In the genomic region with DNA sequence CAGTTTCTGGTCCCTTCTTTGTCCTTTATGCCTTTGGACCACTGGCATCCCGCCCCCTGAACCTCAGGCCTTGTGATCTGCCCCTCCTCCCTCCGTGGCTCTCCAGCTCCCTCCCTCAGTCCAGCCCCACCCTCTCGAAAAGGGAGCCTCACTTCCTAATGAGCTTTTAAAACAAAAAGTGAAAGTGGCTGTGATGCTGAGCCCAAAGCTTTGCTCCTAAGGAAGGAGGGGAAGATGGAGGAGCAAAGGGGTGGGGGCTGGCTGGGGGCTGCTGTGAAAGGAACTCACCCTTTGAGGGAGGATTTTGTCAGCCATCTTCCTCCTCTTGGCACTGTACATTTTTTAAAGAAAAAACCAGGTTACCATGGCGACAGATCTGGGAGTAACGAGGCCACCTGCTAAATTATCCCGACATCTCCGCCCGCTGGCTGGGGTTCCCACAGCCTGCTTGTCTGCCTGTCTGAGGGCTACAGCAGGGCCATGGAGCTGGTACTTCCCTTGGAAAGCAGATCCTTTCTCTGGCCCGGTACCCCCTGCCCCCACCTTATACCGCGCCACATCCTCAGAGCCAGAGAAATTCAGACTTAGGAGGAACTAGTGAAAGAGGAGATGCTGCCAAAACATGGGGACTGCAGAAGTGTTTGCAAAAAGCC, we compare ENCODE assay signal across 8 mouse cellular contexts. TPM values are rescaled to one million over a fixed set of nuclear protein-coding genes. Genes with fewer than 3 reads are reported as not detected.
DNase-seq lines count a peak whose midpoint lies in the region; ATAC-seq and TF ChIP-seq lines count a peak whose summit lies in the region.

No protein-coding gene starts in this region.

- peak overlapping the region; percentile 88 for H3K27ac ChIP-seq in cortical plate, adult 2 months (ENCODE audit: insufficient read depth, low read length)
- peak overlapping the region; percentile 91 for H3K27ac ChIP-seq in midbrain, postnatal 0 days (ENCODE audit: low read depth, low read length)

- peak overlapping the region; percentile 53 for H3K4me2 ChIP-seq in midbrain, postnatal 0 days (ENCODE audit: low read depth, low read length, poor library complexity, severe bottlenecking)

- H3K4me3 ChIP-seq in cortical plate, adult 2 months (ENCODE audit: insufficient read depth, low read length) = 0 out of 2 replicates have a peak overlapping the region, but pooled peaks have one; percentile 1
- H3K4me3 ChIP-seq in midbrain, postnatal 0 days (ENCODE audit: low read depth, low read length) = peak overlapping the region; percentile 23

- DNase-seq in lung, adult 18-20 months = peak; percentile 57 to 65
- DNase-seq in lung, postnatal 14 days = no peak
- peak; percentile 32 to 40 for DNase-seq in heart, postnatal 10 days
- DNase-seq in layer of hippocampus, postnatal 36 days = peak; percentile 74 to 75
- peak; percentile 81 for DNase-seq in midbrain, postnatal 0 days (ENCODE audit: low spot score)
- DNase-seq in adipocyte (ENCODE audit: low spot score) = no peak
- no peak for DNase-seq in testis, postnatal 14 days (ENCODE audit: low spot score)

- no peaks in the 10 kb centered on the region for H3K27me3 ChIP-seq in midbrain, postnatal 0 days (ENCODE audit: insufficient read depth, low read length)

- no peak for TF ChIP-seq CTCF in cortical plate, adult 2 months (IDR thresholded peaks at IDR 0.05; ENCODE audit: extremely low read depth, insufficient read depth, low read length)
- no peak for TF ChIP-seq CTCF in midbrain, postnatal 0 days (IDR thresholded peaks at IDR 0.05)

- peaks cover 37% of the 10 kb centered on the region for H3K36me3 ChIP-seq in midbrain, postnatal 0 days (ENCODE audit: insufficient read depth, low read length)

- peak; percentile 41; the same call in 1 of the 2 replicates for TF ChIP-seq POLR2A in cortical plate, adult 2 months (IDR thresholded peaks at IDR 0.05; ENCODE audit: extremely low read depth, insufficient read depth, low read length)

- H3K9me3 ChIP-seq in midbrain, postnatal 0 days (ENCODE audit: low read length) = no peaks in the 10 kb centered on the region

- 2% methylated on average over 11 of the region's 11 CpGs for WGBS in midbrain, postnatal 0 days

- H3K4me1 ChIP-seq in cortical plate, adult 2 months (ENCODE audit: control insufficient read depth, insufficient read depth, low read length) = peaks cover 14% of the 10 kb centered on the region
- peaks cover 34% of the 10 kb centered on the region; the same call in 1 of the 2 replicates for H3K4me1 ChIP-seq in midbrain, postnatal 0 days (ENCODE audit: insufficient read depth, low read length)

- ATAC-seq in midbrain, postnatal 0 days (ENCODE audit: low FRiP score) = peak; percentile 55

- intact Hi-C loops in heart, postnatal 10 days (cut with DNase I) = loop anchor here (2.0 kb wide), 3 partner anchors 56 to 86 kb away; no protein-coding TSS in a partner anchor

- peak overlapping the region; percentile 54 for H3K9ac ChIP-seq in midbrain, postnatal 0 days (replicated peaks; ENCODE audit: low read length, poor library complexity, severe bottlenecking)

RNA-seq across cellular contexts. Expression of a gene that starts 10.1 kb away (rescaled TPM):
- 55.1 and 62.2 TPM in 2 replicates for polyA plus RNA-seq in cortical plate, adult 2 months (2012; rRNA removed)
- total RNA-seq in heart, postnatal 10 days (2021) = 10 to 100 TPM; 19.4 to 19.8 TPM
- 10 to 100 TPM; 58.0 to 61.2 TPM for total RNA-seq in layer of hippocampus, postnatal 36 days (2021)
- total RNA-seq in midbrain, postnatal 0 days (2014; rRNA removed) = 31.3 and 32.8 TPM in 2 replicates
- polyA plus RNA-seq in midbrain, postnatal 0 days (2015; fragmentation: Nextera tagmentation; extraction: Ambion mirVana) = 25.5 and 26.3 TPM in 2 replicates

RNA-seq across cellular contexts. Expression of a gene that starts 19.4 kb away (rescaled TPM):
- polyA plus RNA-seq in cortical plate, adult 2 months (2012; rRNA removed) = 83.6 and 87.1 TPM in 2 replicates
- total RNA-seq in heart, postnatal 10 days (2021) = 10 to 100 TPM; 44.2 to 47.5 TPM
- total RNA-seq in layer of hippocampus, postnatal 36 days (2021) = 10 to 100 TPM; 74.5 to 77.3 TPM
- 55.9 and 57.0 TPM in 2 replicates for total RNA-seq in midbrain, postnatal 0 days (2014; rRNA removed)
- 58.2 and 62.3 TPM in 2 replicates for polyA plus RNA-seq in midbrain, postnatal 0 days (2015; fragmentation: Nextera tagmentation; extraction: Ambion mirVana)

RNA-seq across cellular contexts. Expression of a gene that starts 27.6 kb away (rescaled TPM):
- polyA plus RNA-seq in cortical plate, adult 2 months (2012; rRNA removed) = 97.8 and 97.9 TPM in 2 replicates
- total RNA-seq in heart, postnatal 10 days (2021) = 10 to 100 TPM; 61.4 to 67.8 TPM
- 10 to 100 TPM; 88.0 to 89.8 TPM for total RNA-seq in layer of hippocampus, postnatal 36 days (2021)
- 279 and 347 TPM in 2 replicates for total RNA-seq in midbrain, postnatal 0 days (2014; rRNA removed)
- 187 and 189 TPM in 2 replicates for polyA plus RNA-seq in midbrain, postnatal 0 days (2015; fragmentation: Nextera tagmentation; extraction: Ambion mirVana)

RNA-seq across cellular contexts. Expression of a gene that starts 40.0 kb away (rescaled TPM):
- polyA plus RNA-seq in cortical plate, adult 2 months (2012; rRNA removed) = 0.04 and 0.11 TPM in 2 replicates
- not detected for total RNA-seq in heart, postnatal 10 days (2021)
- total RNA-seq in layer of hippocampus, postnatal 36 days (2021) = not detected
- not detected in 2 replicates for total RNA-seq in midbrain, postnatal 0 days (2014; rRNA removed)
- polyA plus RNA-seq in midbrain, postnatal 0 days (2015; fragmentation: Nextera tagmentation; extraction: Ambion mirVana) = not detected in 2 replicates

RNA-seq across cellular contexts. Expression of a gene that starts 55.9 kb away (rescaled TPM):
- 0.40 and 0.42 TPM in 2 replicates for polyA plus RNA-seq in cortical plate, adult 2 months (2012; rRNA removed)
- 10 to 100 TPM; 41.9 to 47.0 TPM for total RNA-seq in heart, postnatal 10 days (2021)
- total RNA-seq in layer of hippocampus, postnatal 36 days (2021) = under 1 TPM in 1 of 2 experiments, not detected in 1; 0.25 TPM
- 1.2 TPM in 1 of 2 replicates, not detected in the other for total RNA-seq in midbrain, postnatal 0 days (2014; rRNA removed)
- polyA plus RNA-seq in midbrain, postnatal 0 days (2015; fragmentation: Nextera tagmentation; extraction: Ambion mirVana) = 0.31 and 0.39 TPM in 2 replicates

Comparison
In these comparisons a context has a peak if more than half of its experiments do, and no peak if none do; other contexts are left out.
1. DNase-seq: peak in lung, adult 18-20 months (2 of 2), heart, postnatal 10 days (2 of 2), layer of hippocampus, postnatal 36 days (2 of 2) and midbrain, postnatal 0 days (single experiment); none in lung, postnatal 14 days (single experiment), adipocyte (single experiment) and testis, postnatal 14 days (single experiment).